Mouse (Mus musculus): ENCODE results near the gene Gpr62.

DNA sequence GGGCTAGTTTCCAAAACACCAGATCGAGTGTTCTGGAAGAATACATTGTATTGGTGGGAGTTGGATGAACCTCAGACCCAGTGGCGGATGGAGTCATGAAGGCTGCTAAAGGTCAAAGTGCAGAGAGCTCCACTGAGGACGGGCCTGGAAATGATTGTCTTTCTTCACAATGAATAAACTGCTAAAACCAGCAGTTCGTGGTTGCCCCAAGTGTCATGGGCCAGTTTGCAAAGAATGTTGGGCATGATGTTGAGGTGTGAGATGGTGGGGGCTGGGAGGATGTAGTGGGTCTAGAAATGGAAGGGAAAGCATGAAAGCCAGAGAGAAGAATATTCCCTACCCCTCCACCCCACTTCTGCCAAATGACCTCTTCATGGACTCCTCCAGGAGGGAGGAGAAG lies 20.9 kb downstream of the Gpr62 start:
- no peak for TF ChIP-seq CTCF (conservative IDR thresholded peaks at IDR 0.05; ENCODE audit: low read length)
- TF ChIP-seq NANOG (IDR thresholded peaks at IDR 0.05; ENCODE audit: borderline replicate concordance, low read length) = no peak

Measured in E14TG2a.4 (cell line).